Mouse (Mus musculus): ENCODE data around the gene Klhl40.

- TF ChIP-seq CTCF (IDR thresholded peaks at IDR 0.05; ENCODE audit: low read depth, low read length) (no peak), POLR2A (IDR thresholded peaks at IDR 0.05; ENCODE audit: extremely low read depth, insufficient read depth, low read length) (no peak)
Measured at GRCm38 (mm10) chr9:121791206-121791605, 13.8 kb downstream of the Klhl40 start.

Measured in liver, adult 2 months (tissue).